Mouse (Mus musculus) brain, embryonic 14.5 days (tissue): Measurements from ENCODE around the gene Gm13199.

Experiments
- CTCF ChIP-seq: fragments of 200-500 bp; IDR thresholded peaks from 2 replicates; pipeline ENCODE4 v1.5.1; 2012; ENCODE audit warnings: inconsistent platforms, mild to moderate bottlenecking, moderate library complexity, borderline replicate concordance; ENCODE audit not compliant: insufficient read depth, insufficient read length; ENCODE audit errors: extremely low read depth
- POLR2A ChIP-seq: fragments of 200-500 bp; IDR thresholded peaks from 2 replicates; pipeline ENCODE4 v1.6.1; 2012; ENCODE audit warnings: mild to moderate bottlenecking, inconsistent platforms, borderline replicate concordance; ENCODE audit not compliant: poor library complexity, insufficient read depth, insufficient read length, severe bottlenecking; ENCODE audit errors: extremely low read depth

GRCm38 (mm10) chr2:5824685-5825084 is 38.0 kb downstream of the Gm13199 start:
- TF ChIP-seq CTCF (no peak), POLR2A (no peak)
